Mouse (Mus musculus): Measurements from ENCODE around the gene Kif5c.

Kif5c gene

GRCm38 (mm10) chr2:49726672-49727071 lies 107.6 kb downstream of the Kif5c start:
- DNase-seq: no peak

GRCm38 (mm10) chr2:49727199-49727598 lies 108.1 kb downstream of the Kif5c start:
- DNase-seq: peak; percentile 96

GRCm38 (mm10) chr2:49727686-49728085 lies 108.6 kb downstream of the Kif5c start:
- DNase-seq: peak; percentile 94

- DNase-seq: no peak
These were observed 110.0 kb downstream of the Kif5c start for GRCm38 (mm10) chr2:49728896-49729610.

- DNase-seq: no peak
These were observed 110.5 kb downstream of the Kif5c start for GRCm38 (mm10) chr2:49729611-49729969.

- DNase-seq: peak; percentile 90
These were observed 111.1 kb downstream of the Kif5c start for GRCm38 (mm10) chr2:49730183-49730582.

- DNase-seq: no peak
These were observed 113.9 kb downstream of the Kif5c start for GRCm38 (mm10) chr2:49732745-49733655.

- DNase-seq: no peak
These were observed 114.5 kb downstream of the Kif5c start for GRCm38 (mm10) chr2:49733656-49734008.

GRCm38 (mm10) chr2:49734013-49734780 lies 115.1 kb downstream of the Kif5c start:
- peak; percentile 92 for DNase-seq

GRCm38 (mm10) chr2:49735386-49735785 lies 116.3 kb downstream of the Kif5c start:
- no peak for DNase-seq

GRCm38 (mm10) chr2:49739046-49739445 lies 119.9 kb downstream of the Kif5c start:
- DNase-seq: peak; percentile 93

GRCm38 (mm10) chr2:49741026-49741425 lies 121.9 kb downstream of the Kif5c start:
- DNase-seq: no peak

GRCm38 (mm10) chr2:49741895-49742734 lies 123.0 kb downstream of the Kif5c start:
- no peak for DNase-seq

- no peak for DNase-seq
These were observed 123.8 kb downstream of the Kif5c start for GRCm38 (mm10) chr2:49742919-49743318.

- no peak for DNase-seq
These were observed 124.7 kb downstream of the Kif5c start for GRCm38 (mm10) chr2:49743775-49744174.

GRCm38 (mm10) chr2:49744251-49745093 lies 125.4 kb downstream of the Kif5c start:
- peak; percentile 94 for DNase-seq

- no peak for DNase-seq
These were observed 126.1 kb downstream of the Kif5c start for GRCm38 (mm10) chr2:49745094-49745781.

- no peak for DNase-seq
These were observed 127.8 kb downstream of the Kif5c start for GRCm38 (mm10) chr2:49746947-49747346.

GRCm38 (mm10) chr2:49747670-49748069 lies 128.6 kb downstream of the Kif5c start:
- no peak for DNase-seq

- DNase-seq: no peak
These were observed 129.7 kb downstream of the Kif5c start for GRCm38 (mm10) chr2:49748628-49749342.

All from heart, adult 11 months (tissue).